Mouse (Mus musculus) limb, embryonic 14.5 days (tissue): ENCODE measurements around the gene Trpm8. TPM values are rescaled to one million over a fixed set of nuclear protein-coding genes. Genes with fewer than 3 reads are reported as not detected.
A peak's percentile ranks its signal among the peaks of the same experiment; 100 is the strongest.

Source experiments
- ATAC-seq: fragments of 200-750 bp; cut with Nextera tagmentation; 2 replicates; pipeline ENCODE4 v1.8.0; 2017; ENCODE audit warnings: low read depth, moderate number of reproducible peaks, moderate TSS enrichment; ENCODE audit not compliant: low FRiP score
- DNase-seq: peaks from one replicate; pipeline ENCODE4 v3.0.0-alpha.2; 2015; ENCODE audit warnings: low spot score
- H3K27ac ChIP-seq: fragments of 300-500 bp; sonication (generic); replicated peaks from 2 replicates; pipeline ENCODE4 v1.5.1; 2014; ENCODE audit warnings: low read depth, mild to moderate bottlenecking, low read length, moderate library complexity, mixed read lengths
- H3K27me3 ChIP-seq: fragments of 300-500 bp; sonication (generic); 2 replicates; pipeline ENCODE4 v1.6.1; 2014; ENCODE audit warnings: low read length, mixed read lengths; ENCODE audit not compliant: control insufficient read depth, insufficient read depth
- H3K36me3 ChIP-seq: fragments of 300-500 bp; sonication (generic); 2 replicates; pipeline ENCODE4 v1.6.1; 2014; ENCODE audit warnings: mild to moderate bottlenecking, low read length, moderate library complexity, mixed read lengths; ENCODE audit not compliant: control insufficient read depth, insufficient read depth
- H3K4me1 ChIP-seq: fragments of 300-500 bp; sonication (generic); 2 replicates; pipeline ENCODE4 v1.6.1; 2014; ENCODE audit warnings: antibody characterized with exemption, low read length, mixed read lengths; ENCODE audit not compliant: control insufficient read depth, insufficient read depth
- H3K4me2 ChIP-seq: fragments of 300-500 bp; sonication (generic); replicated peaks from 2 replicates; pipeline ENCODE4 v1.6.1; 2014; ENCODE audit warnings: low read depth, mild to moderate bottlenecking, low read length, moderate library complexity; ENCODE audit not compliant: severe bottlenecking
- H3K4me3 ChIP-seq: fragments of 300-500 bp; sonication (generic); replicated peaks from 2 replicates; pipeline ENCODE4 v1.5.1; 2014; ENCODE audit warnings: low read length
- H3K9ac ChIP-seq: fragments of 300-500 bp; sonication (generic); 2 replicates; pipeline ENCODE4 v1.6.1; 2014; ENCODE audit warnings: mild to moderate bottlenecking, low read depth, low read length, moderate library complexity; ENCODE audit not compliant: severe bottlenecking
- H3K9me3 ChIP-seq: fragments of 300-500 bp; sonication (generic); 2 replicates; pipeline ENCODE4 v1.6.1; 2016; ENCODE audit warnings: low read length; ENCODE audit not compliant: control insufficient read depth
- POLR2A ChIP-seq: fragments of 200-500 bp; IDR thresholded peaks from 2 replicates; pipeline ENCODE4 v1.8.0; 2012; ENCODE audit warnings: inconsistent platforms, mild to moderate bottlenecking, moderate library complexity, borderline replicate concordance; ENCODE audit not compliant: insufficient read depth, insufficient read length; ENCODE audit errors: extremely low read depth
- WGBS: fragments of 180-500 bp; shearing (Covaris S2); extraction: QIAGEN DNeasy Blood & Tissue Kit; methylation state at CpG from one replicate; pipeline ENCODE4 v1.1.7; 2014; 5-methylcytosine and 5-hydroxymethylcytosine counted together
- polyA plus RNA-seq, 2 experiments: library from polyadenylated mRNA; depleted of rRNA in 1 of 2; stranded (reverse) in 1 of 2; unstranded in 1 of 2; fragments of >200 nt; fragmentation: Nextera tagmentation in 1 of 2; extraction: Ambion mirVana in 1 of 2; gene quantifications; 2 replicates each; pipeline versions ENCODE4 v1.2.1 to v1.2.3; 2012 to 2014

Trpm8 gene
- polyA plus RNA-seq, 2 experiments, result not detected

DNA sequence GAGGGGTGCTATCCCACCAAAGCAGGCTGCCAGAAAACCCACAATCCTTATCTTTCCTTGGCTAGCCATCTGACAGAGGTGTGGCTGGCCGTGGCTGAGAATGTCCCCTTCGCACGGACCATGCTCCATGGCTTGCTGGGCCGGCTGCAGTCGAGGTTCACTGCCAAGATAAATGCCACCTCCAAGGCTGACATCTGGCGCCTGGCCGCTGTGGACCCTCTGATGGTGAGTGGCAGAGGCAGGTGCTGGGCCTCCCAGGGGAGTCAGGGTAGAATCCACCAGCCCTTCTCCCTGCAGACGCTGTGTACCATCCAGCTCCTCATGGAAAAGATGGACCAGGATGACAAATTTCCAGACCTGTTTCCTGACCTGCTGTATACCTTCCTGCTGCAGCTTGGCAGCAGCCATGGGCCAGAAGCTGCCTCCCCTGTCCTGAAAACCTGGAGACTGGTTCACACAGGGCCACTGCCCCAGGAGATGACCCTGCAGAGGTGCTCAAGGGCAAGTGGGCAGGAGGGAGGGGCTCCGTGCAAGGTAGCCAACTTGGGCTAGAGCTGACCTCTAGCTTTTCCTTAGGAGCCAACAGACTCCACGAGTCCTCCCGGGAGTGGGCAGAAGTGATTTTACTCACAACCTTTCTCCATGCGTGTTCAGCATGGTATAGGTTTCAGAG lies 22.5 kb upstream of the Trpm8 start:
- peaks cover 4% of the 10 kb centered on the region; the same call in 1 of the 2 replicates for H3K36me3 ChIP-seq
- H3K27ac ChIP-seq, result no peak overlapping the region
- DNase-seq, result no peak
- no peak for ATAC-seq
- H3K9ac ChIP-seq, result no peak overlapping the region
- H3K4me1 ChIP-seq, result no peaks in the 10 kb centered on the region
- peaks cover 66% of the 10 kb centered on the region for H3K9me3 ChIP-seq
- no peak for TF ChIP-seq POLR2A
- H3K4me3 ChIP-seq, result no peak overlapping the region
- no peak overlapping the region for H3K4me2 ChIP-seq
- WGBS, result 87% methylated on average over 12 of the region's 12 CpGs
- H3K27me3 ChIP-seq, result no peaks in the 10 kb centered on the region

DNA sequence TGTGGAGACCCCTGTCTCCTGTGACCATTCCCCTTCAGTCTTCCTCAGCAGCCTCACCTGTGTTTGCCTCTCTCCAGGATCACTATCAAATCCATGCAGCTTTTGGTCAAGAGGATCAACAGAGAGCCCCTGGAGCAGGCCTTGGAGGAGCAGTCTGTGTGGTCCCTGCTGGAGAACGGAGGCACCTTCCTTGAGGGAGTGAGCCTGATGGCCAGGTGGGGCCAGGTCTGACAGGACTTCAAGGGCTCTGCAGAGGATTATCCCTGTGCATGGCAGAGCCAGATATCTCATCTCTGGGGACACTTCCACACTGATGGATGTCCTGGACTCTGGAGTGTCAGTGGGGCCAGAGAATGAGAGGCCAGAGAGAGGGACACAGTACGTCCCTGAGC lies 22.0 kb upstream of the Trpm8 start:
- DNase-seq (no peak), ATAC-seq (no peak)
- no peak for TF ChIP-seq POLR2A
- H3K4me3 ChIP-seq, result no peak overlapping the region
- no peaks in the 10 kb centered on the region for H3K27me3 ChIP-seq
- H3K9me3 ChIP-seq, result peaks cover 61% of the 10 kb centered on the region
- H3K36me3 ChIP-seq, result peaks cover 9% of the 10 kb centered on the region
- H3K27ac ChIP-seq, result no peak overlapping the region
- no peaks in the 10 kb centered on the region for H3K4me1 ChIP-seq
- no peak overlapping the region for H3K9ac ChIP-seq
- 48% methylated on average over 2 of the region's 2 CpGs for WGBS
- H3K4me2 ChIP-seq, result no peak overlapping the region

- H3K9me3 ChIP-seq, result peaks cover 55% of the 10 kb centered on the region
- no peak for ATAC-seq
- H3K4me3 ChIP-seq, result no peak overlapping the region
- no peak overlapping the region for H3K9ac ChIP-seq
- H3K36me3 ChIP-seq, result peaks cover 16% of the 10 kb centered on the region
- whole genome bisulfite sequencing, result 79% methylated on average over 13 of the region's 13 CpGs
- no peaks in the 10 kb centered on the region for H3K27me3 ChIP-seq
- H3K4me1 ChIP-seq, result no peaks in the 10 kb centered on the region
- no peak for DNase-seq
- TF ChIP-seq POLR2A, result no peak
- H3K27ac ChIP-seq, result no peak overlapping the region
- H3K4me2 ChIP-seq, result no peak overlapping the region
Observed at GRCm38 (mm10) chr1:88255989-88256754, 21.3 kb upstream of the Trpm8 start.

- Histone ChIP-seq H3K9ac (no peak overlapping the region), H3K4me1 (no peaks in the 10 kb centered on the region), H3K9me3 (peaks cover 53% of the 10 kb centered on the region), H3K4me3 (no peak overlapping the region), H3K27me3 (no peaks in the 10 kb centered on the region), H3K4me2 (no peak overlapping the region), H3K27ac (no peak overlapping the region), H3K36me3 (peaks cover 26% of the 10 kb centered on the region)
- DNase-seq, result peak; percentile 58
- TF ChIP-seq POLR2A, result no peak
- no peak for ATAC-seq
- 74% methylated on average over 10 of the region's 10 CpGs for WGBS
Observed at GRCm38 (mm10) chr1:88256886-88257663, 20.4 kb upstream of the Trpm8 start.

DNA sequence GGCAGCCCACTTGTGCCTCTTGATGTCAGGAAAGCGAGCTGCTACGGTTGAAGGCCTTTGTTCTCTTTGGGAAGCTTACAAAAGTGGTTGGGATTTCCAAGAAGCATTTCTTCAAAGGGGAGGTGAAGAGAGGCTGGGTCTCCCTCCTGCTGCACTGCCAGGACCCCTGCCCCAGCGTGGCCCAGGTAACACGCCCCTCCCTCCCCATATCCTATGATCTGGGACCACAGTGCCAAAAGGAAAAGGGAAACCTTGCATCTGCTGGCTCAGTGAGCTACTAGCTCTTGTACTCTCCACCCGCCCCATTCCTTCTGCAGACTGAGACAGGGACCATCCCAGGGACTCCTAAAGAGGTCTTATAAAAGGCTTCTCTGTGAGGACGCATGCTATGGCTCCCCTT lies 19.8 kb upstream of the Trpm8 start:
- Histone ChIP-seq H3K27ac (no peak overlapping the region), H3K4me3 (no peak overlapping the region), H3K27me3 (no peaks in the 10 kb centered on the region), H3K9ac (no peak overlapping the region), H3K4me2 (no peak overlapping the region), H3K36me3 (peaks cover 32% of the 10 kb centered on the region), H3K9me3 (peaks cover 47% of the 10 kb centered on the region), H3K4me1 (no peaks in the 10 kb centered on the region)
- ATAC-seq, result no peak
- WGBS, result 81% methylated on average over 6 of the region's 6 CpGs
- no peak for TF ChIP-seq POLR2A
- no peak for DNase-seq
